Comparison of ENCODE assay signal across 11 mouse cellular contexts in genomic region chr5:146939109-146939796, GRCm38 (mm10). TPM values are rescaled to one million over a fixed set of nuclear protein-coding genes. Genes with fewer than 3 reads are reported as not detected.
A peak's percentile ranks its signal among the peaks of the same experiment; 100 is the strongest.
DNase-seq lines count a peak whose midpoint lies in the region; ATAC-seq and TF ChIP-seq lines count a peak whose summit lies in the region.
"Had no signal": no experiment of that assay in that cellular context is flagged by ENCODE, and none has a peak within 500 bp of the region (broad histone marks: within the 10 kb centered on the region; RNA-seq: fewer than 3 reads in every experiment).

No protein-coding gene starts in this region.

- ATAC-seq in lung, embryonic 14.5 days (ENCODE audit: insufficient read depth): no peak
- peak; percentile 45 for ATAC-seq in megakaryocyte-erythroid progenitor cell, adult 5-6 weeks (replicated peaks; ENCODE audit: low FRiP score, low TSS enrichment, poor library complexity, severe bottlenecking)

- H3K27ac ChIP-seq in lung, embryonic 14.5 days (ENCODE audit: low read depth): no peak overlapping the region
- H3K27ac ChIP-seq in bone marrow macrophage, adult 2 months (ENCODE audit: insufficient read depth, low read depth, low read length): no peak overlapping the region

- no peak for TF ChIP-seq POLR2A in bone marrow macrophage, adult 2 months (IDR thresholded peaks at IDR 0.05; ENCODE audit: borderline replicate concordance, low read depth, low read length)

- peak; percentile 74 to 83 for DNase-seq in cerebellum, postnatal 10 days
- DNase-seq in cerebellum, postnatal 36 days: no peak
- DNase-seq in lung, embryonic 14.5 days: no peak
- DNase-seq in lung, postnatal 25 days (ENCODE audit: low spot score): no peak
- DNase-seq in ovary, adult 18-20 months (ENCODE audit: low spot score): no peak
- no peak for DNase-seq in heart, postnatal 25 days (ENCODE audit: low spot score)
- DNase-seq: kidney, adult 11 months; lung, adult 18-20 months; thymus, postnatal 36 days had no signal

- no peaks in the 10 kb centered on the region for H3K9me3 ChIP-seq in lung, embryonic 14.5 days (ENCODE audit: low read depth, low read length)

- no peaks in the 10 kb centered on the region for H3K4me1 ChIP-seq in lung, embryonic 14.5 days (ENCODE audit: insufficient read depth)
- no peaks in the 10 kb centered on the region for H3K4me1 ChIP-seq in bone marrow macrophage, adult 2 months (ENCODE audit: control insufficient read depth, insufficient read depth, low read length)

- WGBS in lung, embryonic 14.5 days: 77% methylated on average over 16 of the region's 16 CpGs

- H3K9ac ChIP-seq in lung, embryonic 14.5 days: no peak overlapping the region

- H3K4me3 ChIP-seq in lung, embryonic 14.5 days (ENCODE audit: low read depth, low read length): no peak overlapping the region
- no peak overlapping the region for H3K4me3 ChIP-seq in bone marrow macrophage, adult 2 months (ENCODE audit: insufficient read depth, low read length)

- H3K4me2 ChIP-seq in lung, embryonic 14.5 days: no peak overlapping the region

- peak; percentile 53 for TF ChIP-seq CTCF in lung, embryonic 14.5 days (IDR thresholded peaks at IDR 0.05; ENCODE audit: low read depth)
- TF ChIP-seq CTCF in bone marrow macrophage, adult 2 months (IDR thresholded peaks at IDR 0.05; ENCODE audit: low read depth, low read length): peak; percentile 18; the same call in 1 of the 2 replicates

- intact Hi-C loops in heart, postnatal 25 days (cut with DNase I): no loop called here

- H3K27me3 ChIP-seq in lung, embryonic 14.5 days (ENCODE audit: insufficient read depth, low read length): no peaks in the 10 kb centered on the region

- no peaks in the 10 kb centered on the region for H3K36me3 ChIP-seq in lung, embryonic 14.5 days (ENCODE audit: insufficient read depth)

RNA-seq across cellular contexts. Expression of gene Gtf3a, which starts 9.2 kb away (rescaled TPM):
- 124 and 130 TPM in 2 replicates for polyA plus RNA-seq in lung, embryonic 14.5 days (2014; fragmentation: Nextera tagmentation; extraction: Ambion mirVana)
- 37.0 and 40.8 TPM in 2 replicates for polyA plus RNA-seq in bone marrow macrophage, adult 2 months (2012; ENCODE audit: insufficient read depth, insufficient read length, missing spikeins)
- total RNA-seq in megakaryocyte-erythroid progenitor cell, adult 5-6 weeks (2014; fragmentation: Nextera tagmentation): 70.1 and 96.8 TPM in 2 replicates
- 144 and 151 TPM in 2 replicates for total RNA-seq in megakaryocyte-erythroid progenitor cell, adult 5-6 weeks (2017)
- total RNA-seq in heart, postnatal 25 days (2021): 10 to 100 TPM; 18.8 to 22.1 TPM

RNA-seq across cellular contexts. Expression of gene Mtif3, which starts 24.3 kb away (rescaled TPM):
- polyA plus RNA-seq in lung, embryonic 14.5 days (2014; fragmentation: Nextera tagmentation; extraction: Ambion mirVana): 19.8 and 21.8 TPM in 2 replicates
- 15.5 and 19.6 TPM in 2 replicates for polyA plus RNA-seq in bone marrow macrophage, adult 2 months (2012; ENCODE audit: insufficient read depth, insufficient read length, missing spikeins)
- total RNA-seq in megakaryocyte-erythroid progenitor cell, adult 5-6 weeks (2014; fragmentation: Nextera tagmentation): 9.4 and 17.2 TPM in 2 replicates
- total RNA-seq in megakaryocyte-erythroid progenitor cell, adult 5-6 weeks (2017): 41.2 and 43.1 TPM in 2 replicates
- 10 to 100 TPM; 20.4 to 23.4 TPM for total RNA-seq in heart, postnatal 25 days (2021)

Comparison
In these comparisons a context has a peak if more than half of its experiments do, and no peak if none do; other contexts are left out.
1. DNase-seq: peak in cerebellum, postnatal 10 days (2 of 2); none in cerebellum, postnatal 36 days (0 of 2), lung, embryonic 14.5 days (single experiment), lung, postnatal 25 days (single experiment), ovary, adult 18-20 months (single experiment) and heart, postnatal 25 days (single experiment).